Comparison of ENCODE assay signal across 30 mouse cellular contexts in the genomic region with DNA sequence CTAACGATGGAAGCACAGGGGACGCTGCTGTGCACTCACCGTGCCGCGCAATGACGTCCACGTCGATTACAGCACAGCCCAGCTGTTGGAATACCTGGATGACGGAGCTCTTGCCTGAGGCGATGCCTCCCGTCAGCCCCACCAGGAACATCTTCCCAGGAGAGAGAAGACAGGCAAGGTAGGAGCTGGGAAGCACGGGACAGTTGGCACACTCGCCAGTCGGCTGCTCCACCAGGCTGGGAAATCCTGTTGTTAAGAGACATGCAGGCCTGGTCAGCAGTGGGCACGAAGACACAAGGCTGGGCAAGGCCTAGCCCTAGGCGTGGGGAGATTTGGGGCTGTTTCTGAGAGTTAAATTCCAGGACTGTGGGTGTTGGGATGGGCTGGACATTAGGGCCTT. TPM values are rescaled to one million over a fixed set of nuclear protein-coding genes. Genes with fewer than 3 reads are reported as not detected.
DNase-seq lines count a peak whose midpoint lies in the region; ATAC-seq and TF ChIP-seq lines count a peak whose summit lies in the region.
"Had no signal": no experiment of that assay in that cellular context is flagged by ENCODE, and none has a peak within 500 bp of the region (broad histone marks: within the 10 kb centered on the region; RNA-seq: fewer than 3 reads in every experiment).

No protein-coding gene starts in this region.

- intact Hi-C loops in gastrocnemius, adult 2 months (cut with DNase I) = no loop called here

- no peak for TF ChIP-seq CTCF in gastrocnemius, adult 2 months (IDR thresholded peaks at IDR 0.05)
- no peak for TF ChIP-seq CTCF in hindbrain, postnatal 0 days (IDR thresholded peaks at IDR 0.05; ENCODE audit: low read depth)
- no peak for TF ChIP-seq CTCF in midbrain, postnatal 0 days (IDR thresholded peaks at IDR 0.05)
- TF ChIP-seq CTCF in intestine, postnatal 0 days (IDR thresholded peaks at IDR 0.05; ENCODE audit: low read depth) = no peak

- no peak overlapping the region for H3K27ac ChIP-seq in gastrocnemius, adult 2 months
- peak overlapping the region; percentile 70; the same call in 1 of the 2 replicates for H3K27ac ChIP-seq in hindbrain, embryonic 12.5 days
- H3K27ac ChIP-seq in hindbrain, postnatal 0 days = no peak overlapping the region
- H3K27ac ChIP-seq in midbrain, embryonic 16.5 days (ENCODE audit: low read length) = no peak overlapping the region
- no peak overlapping the region for H3K27ac ChIP-seq in midbrain, postnatal 0 days (ENCODE audit: low read depth, low read length)
- no peak overlapping the region; the same call in 1 of the 2 replicates for H3K27ac ChIP-seq in intestine, postnatal 0 days (ENCODE audit: low read depth, low read length)
- H3K27ac ChIP-seq: kidney, embryonic 15.5 days; limb, embryonic 13.5 days; stomach, postnatal 0 days had no signal

- 86% methylated on average over 16 of the region's 16 CpGs for WGBS in hindbrain, embryonic 12.5 days
- WGBS in hindbrain, postnatal 0 days = 85% methylated on average over 16 of the region's 16 CpGs
- 83% methylated on average over 16 of the region's 16 CpGs for WGBS in midbrain, embryonic 16.5 days
- 78% methylated on average over 16 of the region's 16 CpGs for WGBS in midbrain, postnatal 0 days
- 93% methylated on average over 16 of the region's 16 CpGs for WGBS in intestine, postnatal 0 days

- H3K4me3 ChIP-seq in gastrocnemius, adult 2 months = no peak overlapping the region
- H3K4me3 ChIP-seq in hindbrain, embryonic 12.5 days = no peak overlapping the region
- H3K4me3 ChIP-seq in hindbrain, postnatal 0 days (ENCODE audit: low read length) = no peak overlapping the region
- H3K4me3 ChIP-seq in midbrain, embryonic 16.5 days (ENCODE audit: low read depth, low read length) = no peak overlapping the region
- H3K4me3 ChIP-seq in midbrain, postnatal 0 days (ENCODE audit: low read depth, low read length) = no peak overlapping the region
- no peak overlapping the region for H3K4me3 ChIP-seq in intestine, postnatal 0 days (ENCODE audit: low read depth, low read length)
- H3K4me3 ChIP-seq: erythroblast, embryonic 14.5 days; kidney, embryonic 15.5 days; limb, embryonic 13.5 days; liver, embryonic 12.5 days had no signal

- no peaks in the 10 kb centered on the region for H3K27me3 ChIP-seq in hindbrain, embryonic 12.5 days
- H3K27me3 ChIP-seq in hindbrain, postnatal 0 days (ENCODE audit: insufficient read depth, low read length) = no peaks in the 10 kb centered on the region
- no peaks in the 10 kb centered on the region for H3K27me3 ChIP-seq in midbrain, embryonic 16.5 days (ENCODE audit: control insufficient read depth, insufficient read depth, low read depth, low read length)
- no peaks in the 10 kb centered on the region for H3K27me3 ChIP-seq in midbrain, postnatal 0 days (ENCODE audit: insufficient read depth, low read length)
- no peaks in the 10 kb centered on the region for H3K27me3 ChIP-seq in intestine, postnatal 0 days (replicated peaks; ENCODE audit: control insufficient read depth, insufficient read depth, low read length)
- H3K27me3 ChIP-seq: kidney, embryonic 15.5 days; limb, embryonic 13.5 days; liver, embryonic 12.5 days had no signal

- H3K4me2 ChIP-seq in hindbrain, embryonic 12.5 days (replicated peaks) = no peak overlapping the region
- H3K4me2 ChIP-seq in hindbrain, postnatal 0 days (ENCODE audit: low read depth, low read length) = no peak overlapping the region
- no peak overlapping the region for H3K4me2 ChIP-seq in midbrain, embryonic 16.5 days (ENCODE audit: low read length)
- H3K4me2 ChIP-seq in midbrain, postnatal 0 days (ENCODE audit: low read depth, low read length, poor library complexity, severe bottlenecking) = no peak overlapping the region
- H3K4me2 ChIP-seq in intestine, postnatal 0 days (replicated peaks; ENCODE audit: low read depth) = no peak overlapping the region
- H3K4me2 ChIP-seq: hindbrain, embryonic 14.5 days; kidney, embryonic 15.5 days; limb, embryonic 13.5 days; liver, embryonic 12.5 days had no signal

- DNase-seq in gastrocnemius, adult 2 months = peak; percentile 10
- DNase-seq in gastrocnemius, postnatal 4 days (ENCODE audit: low spot score in 2 of 2) = no peak
- no peak for DNase-seq in hindbrain, postnatal 0 days (ENCODE audit: low spot score)
- no peak for DNase-seq in midbrain, postnatal 0 days (ENCODE audit: low spot score)
- DNase-seq: adrenal gland, postnatal 25 days; cerebellum, adult 11-12 months; cerebellum, adult 9-11 months; embryo, embryonic 11 days; gastrocnemius, postnatal 10 days; heart, postnatal 36 days; kidney, adult 18-20 months; kidney, postnatal 25 days; lung, adult 18-20 months; lung, postnatal 10 days; right cerebral cortex, postnatal 25 days; thymus, adult 18-20 months had no signal

- no peak overlapping the region for H3K9ac ChIP-seq in hindbrain, embryonic 12.5 days
- H3K9ac ChIP-seq in hindbrain, postnatal 0 days (replicated peaks; ENCODE audit: low read length) = no peak overlapping the region
- 0 out of 2 replicates have a peak overlapping the region, but pooled peaks have one; percentile 21 for H3K9ac ChIP-seq in midbrain, embryonic 16.5 days (ENCODE audit: low read depth, low read length)
- H3K9ac ChIP-seq in midbrain, postnatal 0 days (replicated peaks; ENCODE audit: low read length, poor library complexity, severe bottlenecking) = no peak overlapping the region
- no peak overlapping the region for H3K9ac ChIP-seq in intestine, postnatal 0 days (ENCODE audit: low read depth, low read length)
- H3K9ac ChIP-seq: hindbrain, embryonic 14.5 days; kidney, embryonic 15.5 days; limb, embryonic 13.5 days; liver, embryonic 12.5 days had no signal

- peaks cover 55% of the 10 kb centered on the region for H3K36me3 ChIP-seq in hindbrain, embryonic 12.5 days
- H3K36me3 ChIP-seq in hindbrain, postnatal 0 days (ENCODE audit: insufficient read depth, low read length) = peaks cover 36% of the 10 kb centered on the region
- peaks cover 25% of the 10 kb centered on the region for H3K36me3 ChIP-seq in midbrain, embryonic 16.5 days (ENCODE audit: control insufficient read depth, insufficient read depth, low read length)
- peaks cover 40% of the 10 kb centered on the region for H3K36me3 ChIP-seq in midbrain, postnatal 0 days (ENCODE audit: insufficient read depth, low read length)
- H3K36me3 ChIP-seq in intestine, postnatal 0 days (ENCODE audit: control insufficient read depth, insufficient read depth) = peaks cover 40% of the 10 kb centered on the region

- ATAC-seq in hindbrain, embryonic 12.5 days (ENCODE audit: low FRiP score) = no peak
- no peak for ATAC-seq in hindbrain, postnatal 0 days
- no peak for ATAC-seq in midbrain, embryonic 16.5 days
- no peak for ATAC-seq in midbrain, postnatal 0 days (ENCODE audit: low FRiP score)
- ATAC-seq in intestine, postnatal 0 days = no peak
- ATAC-seq: forebrain, embryonic 16.5 days; inflammation-experienced regulatory T-cells, adult 6 months; liver, embryonic 12.5 days had no signal

- peaks cover 33% of the 10 kb centered on the region for H3K4me1 ChIP-seq in hindbrain, embryonic 12.5 days
- H3K4me1 ChIP-seq in hindbrain, postnatal 0 days (ENCODE audit: insufficient read depth, low read length) = peaks cover 5% of the 10 kb centered on the region; the same call in 1 of the 2 replicates
- peaks cover 20% of the 10 kb centered on the region for H3K4me1 ChIP-seq in midbrain, embryonic 16.5 days (ENCODE audit: control insufficient read depth, insufficient read depth, low read length)
- H3K4me1 ChIP-seq in midbrain, postnatal 0 days (ENCODE audit: insufficient read depth, low read length) = 0 out of 2 replicates have a peak, but pooled peaks cover 3% of the 10 kb centered on the region
- H3K4me1 ChIP-seq in intestine, postnatal 0 days (replicated peaks; ENCODE audit: control insufficient read depth, insufficient read depth, low read length) = no peaks in the 10 kb centered on the region

- H3K9me3 ChIP-seq in hindbrain, embryonic 12.5 days (replicated peaks) = no peaks in the 10 kb centered on the region
- H3K9me3 ChIP-seq in hindbrain, postnatal 0 days (ENCODE audit: low read length) = no peaks in the 10 kb centered on the region
- H3K9me3 ChIP-seq in midbrain, embryonic 16.5 days (replicated peaks; ENCODE audit: control insufficient read depth, low read length, poor library complexity, severe bottlenecking) = no peaks in the 10 kb centered on the region
- H3K9me3 ChIP-seq in midbrain, postnatal 0 days (ENCODE audit: low read length) = no peaks in the 10 kb centered on the region
- no peaks in the 10 kb centered on the region for H3K9me3 ChIP-seq in intestine, postnatal 0 days (ENCODE audit: control insufficient read depth)
- H3K9me3 ChIP-seq: kidney, embryonic 15.5 days; limb, embryonic 13.5 days; liver, embryonic 12.5 days had no signal

RNA-seq across cellular contexts. Expression of a gene that starts 27.9 kb away (rescaled TPM):
- total RNA-seq in gastrocnemius, adult 2 months (2021) = 10 to 100 TPM; 43.8 to 51.9 TPM
- total RNA-seq in gastrocnemius, postnatal 4 days (2021) = 10 to 100 TPM; 55.9 to 59.3 TPM
- polyA plus RNA-seq in hindbrain, embryonic 12.5 days (2016; fragmentation: Nextera tagmentation; extraction: Ambion mirVana) = 38.6 and 40.3 TPM in 2 replicates
- total RNA-seq in hindbrain, postnatal 0 days (2014; rRNA removed) = 61.0 and 71.5 TPM in 2 replicates
- polyA plus RNA-seq in hindbrain, postnatal 0 days (2015; fragmentation: Nextera tagmentation; extraction: Ambion mirVana) = 39.8 and 45.3 TPM in 2 replicates
- 25.5 and 26.8 TPM in 2 replicates for polyA plus RNA-seq in midbrain, embryonic 16.5 days (2015; fragmentation: Nextera tagmentation; extraction: Ambion mirVana)
- 48.6 and 56.3 TPM in 2 replicates for total RNA-seq in midbrain, postnatal 0 days (2014; rRNA removed)
- polyA plus RNA-seq in midbrain, postnatal 0 days (2015; fragmentation: Nextera tagmentation; extraction: Ambion mirVana) = 39.1 and 40.5 TPM in 2 replicates
- polyA plus RNA-seq in intestine, postnatal 0 days (2015; fragmentation: Nextera tagmentation; extraction: Ambion mirVana) = 58.4 and 63.1 TPM in 2 replicates

RNA-seq across cellular contexts. Expression of a gene that starts 28.0 kb away (rescaled TPM):
- total RNA-seq in gastrocnemius, adult 2 months (2021) = 10 to 100 TPM; 12.4 to 25.8 TPM
- total RNA-seq in gastrocnemius, postnatal 4 days (2021) = 10 to 100 TPM; 69.0 to 73.1 TPM
- polyA plus RNA-seq in hindbrain, embryonic 12.5 days (2016; fragmentation: Nextera tagmentation; extraction: Ambion mirVana) = 160 and 161 TPM in 2 replicates
- 176 and 187 TPM in 2 replicates for total RNA-seq in hindbrain, postnatal 0 days (2014; rRNA removed)
- 138 and 149 TPM in 2 replicates for polyA plus RNA-seq in hindbrain, postnatal 0 days (2015; fragmentation: Nextera tagmentation; extraction: Ambion mirVana)
- polyA plus RNA-seq in midbrain, embryonic 16.5 days (2015; fragmentation: Nextera tagmentation; extraction: Ambion mirVana) = 157 and 174 TPM in 2 replicates
- 154 and 191 TPM in 2 replicates for total RNA-seq in midbrain, postnatal 0 days (2014; rRNA removed)
- polyA plus RNA-seq in midbrain, postnatal 0 days (2015; fragmentation: Nextera tagmentation; extraction: Ambion mirVana) = 165 and 173 TPM in 2 replicates
- polyA plus RNA-seq in intestine, postnatal 0 days (2015; fragmentation: Nextera tagmentation; extraction: Ambion mirVana) = 40.4 and 45.9 TPM in 2 replicates

RNA-seq across cellular contexts. Expression of a gene that starts 53.6 kb away (rescaled TPM):
- not detected for total RNA-seq in gastrocnemius, adult 2 months (2021)
- 1 to 10 TPM; 1.3 to 1.5 TPM for total RNA-seq in gastrocnemius, postnatal 4 days (2021)
- polyA plus RNA-seq in hindbrain, embryonic 12.5 days (2016; fragmentation: Nextera tagmentation; extraction: Ambion mirVana) = 11.7 and 13.2 TPM in 2 replicates
- total RNA-seq in hindbrain, postnatal 0 days (2014; rRNA removed) = 61.0 and 65.6 TPM in 2 replicates
- polyA plus RNA-seq in hindbrain, postnatal 0 days (2015; fragmentation: Nextera tagmentation; extraction: Ambion mirVana) = 16.9 and 18.9 TPM in 2 replicates
- 6.0 and 7.9 TPM in 2 replicates for polyA plus RNA-seq in midbrain, embryonic 16.5 days (2015; fragmentation: Nextera tagmentation; extraction: Ambion mirVana)
- total RNA-seq in midbrain, postnatal 0 days (2014; rRNA removed) = 45.6 and 52.8 TPM in 2 replicates
- polyA plus RNA-seq in midbrain, postnatal 0 days (2015; fragmentation: Nextera tagmentation; extraction: Ambion mirVana) = 15.8 and 16.9 TPM in 2 replicates
- 0.85 and 1.1 TPM in 2 replicates for polyA plus RNA-seq in intestine, postnatal 0 days (2015; fragmentation: Nextera tagmentation; extraction: Ambion mirVana)
- total RNA-seq: granulocyte monocyte progenitor cell, adult 5-6 weeks; heart, postnatal 36 days; neutrophil, adult 5-6 weeks had no signal
- polyA plus RNA-seq: erythroblast, embryonic 14.5 days; inflammation-experienced regulatory T-cells, adult 6 months; spleen, adult 2 months had no signal
